Mouse (Mus musculus) A20 (cell line): ENCODE measurements at regions not wholly inside any gene's neighbourhood (a gene's known extent, or its start where the extent isn't known, plus 50 kb on each side); places are given as distances from the start of the nearest gene placed in this dataset.
"Not testable (repeated sequence)": the region's sequence is repeated elsewhere in the genome, so short reads cannot be mapped to it uniquely, and the experiment has no call there.

Experiments used
- DNase-seq: peaks from one replicate; pipeline ENCODE4 v3.0.0-alpha.2; 2011; ENCODE audit warnings: low read depth, low spot score

GRCm38 (mm10) chr12:98144464-98144863 is 114.8 kb downstream of the Galc start:
- DNase-seq: no peak

DNA sequence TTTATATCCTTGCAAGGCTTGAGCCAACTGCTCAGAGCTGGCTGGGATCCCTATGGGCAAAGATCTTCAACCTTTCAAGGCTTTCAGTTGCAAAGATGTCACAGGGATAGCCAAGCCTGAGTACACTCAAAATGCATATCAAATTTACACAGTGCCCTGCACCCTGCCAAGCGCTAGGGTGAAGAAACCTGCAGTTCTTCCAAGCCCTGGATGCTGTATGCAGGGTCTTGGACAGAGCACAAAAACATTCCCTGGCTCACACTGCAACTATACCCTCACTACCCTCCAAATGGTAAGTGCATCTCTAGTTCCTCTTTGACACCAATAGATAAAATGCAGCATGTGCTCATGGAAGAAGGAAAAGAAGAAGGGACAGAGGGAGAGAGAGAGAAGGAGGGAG is 116.1 kb downstream of the Galc start:
- DNase-seq: no peak

GRCm38 (mm10) chr12:98139906-98140305 is 119.4 kb downstream of the Galc start:
- DNase-seq: not testable (repeated sequence)

DNA sequence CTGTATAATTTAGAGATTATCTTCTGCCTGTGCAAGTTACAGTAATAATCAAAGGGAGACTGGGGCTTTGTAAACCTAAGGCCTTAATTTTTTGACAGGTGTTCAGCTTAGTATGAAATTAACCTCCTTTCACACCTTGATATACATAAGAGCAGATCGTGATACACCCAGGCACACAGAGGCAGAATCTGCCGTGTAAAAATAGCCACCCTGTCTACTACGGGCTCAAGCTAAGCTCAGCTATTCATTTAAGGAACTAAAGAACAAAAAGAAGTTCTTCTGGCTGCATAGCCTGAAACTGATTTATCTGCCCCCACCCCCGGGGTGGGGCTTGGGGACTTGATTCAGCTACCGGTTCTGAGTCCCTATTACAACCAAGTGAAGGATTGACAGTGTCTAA is 128.0 kb downstream of the Galc start:
- DNase-seq: peak; percentile 1

DNA sequence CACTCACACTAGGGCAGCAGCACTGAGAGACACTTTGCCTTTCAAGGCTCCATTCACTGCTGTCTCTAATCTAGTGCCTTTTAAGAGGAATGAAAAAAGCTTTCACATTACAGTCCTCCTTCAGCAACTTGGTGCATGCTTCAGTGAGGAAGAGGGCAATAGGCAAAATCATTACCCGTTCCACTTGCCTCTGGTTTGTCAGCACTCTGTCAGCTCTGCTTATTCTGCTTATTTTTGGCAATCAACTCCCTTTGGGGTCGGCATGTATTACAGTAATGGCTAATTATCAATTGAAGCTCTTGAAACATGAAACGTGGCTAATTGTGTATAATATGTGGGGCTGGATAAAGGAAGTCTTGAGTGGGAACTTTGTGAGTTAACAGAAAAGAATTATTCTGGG is 135.7 kb downstream of the Galc start:
- DNase-seq: no peak

DNA sequence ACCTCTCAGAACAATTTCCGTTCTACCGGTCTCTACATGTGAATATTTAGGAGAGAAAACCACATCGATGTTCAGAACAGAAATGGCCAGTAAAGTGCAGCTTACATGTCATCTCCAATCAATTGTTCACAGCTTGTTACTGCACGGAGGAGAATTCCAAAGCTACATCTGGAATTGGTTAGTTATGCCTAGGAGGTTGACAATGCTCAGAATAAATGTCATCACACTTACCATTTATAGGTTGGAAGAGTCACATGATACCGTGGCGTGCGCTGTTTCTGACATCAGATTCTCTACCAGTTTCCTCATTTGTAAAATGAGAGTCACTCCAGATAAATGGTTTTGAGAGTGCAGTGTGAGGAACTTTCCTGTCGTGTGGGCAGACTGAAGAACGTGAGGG is 151.2 kb downstream of the Galc start:
- no peak for DNase-seq

- no peak for DNase-seq
Measured at GRCm38 (mm10) chr12:98106789-98107684, 152.2 kb downstream of the Galc start.

GRCm38 (mm10) chr12:98106151-98106788 is 153.0 kb downstream of the Galc start:
- DNase-seq: no peak

DNA sequence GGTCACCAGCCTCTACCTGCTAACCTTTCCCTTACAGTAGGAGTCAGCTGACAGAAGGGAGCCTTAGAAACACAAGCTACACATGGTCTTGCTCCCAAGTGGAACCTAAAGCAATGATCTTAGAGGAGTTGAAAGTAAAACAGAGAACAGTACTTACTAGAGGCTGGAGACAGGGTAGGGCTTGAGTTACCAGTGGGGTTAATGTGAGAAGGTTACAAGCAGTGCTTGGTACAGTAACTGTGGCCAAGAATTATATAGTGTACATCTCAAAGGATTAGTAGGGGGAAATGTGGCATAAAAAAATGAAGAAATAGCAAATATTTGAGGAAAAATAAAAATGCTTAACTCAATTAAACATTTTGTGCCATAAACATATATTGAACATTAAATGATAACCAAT is 153.5 kb downstream of the Galc start:
- DNase-seq: no peak

DNA sequence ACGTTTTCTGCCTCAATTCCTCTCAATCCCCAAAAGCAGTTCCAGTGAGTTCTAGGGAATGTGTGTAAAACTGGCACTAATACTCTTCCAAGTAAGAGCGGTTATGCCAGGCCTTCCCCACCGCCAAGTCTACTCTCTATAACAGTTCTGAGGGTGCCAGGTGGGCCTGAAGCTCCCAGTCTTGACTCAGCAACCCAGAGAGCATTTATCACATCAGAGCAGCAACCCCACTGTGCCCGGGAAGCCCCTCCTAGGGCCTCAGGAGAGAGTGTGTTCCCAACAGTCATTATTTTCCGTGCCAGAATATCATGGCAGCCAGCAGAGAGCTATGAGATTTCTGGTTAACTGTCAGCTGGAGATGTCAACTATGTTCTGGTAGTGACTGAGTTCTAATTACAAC is 169.1 kb downstream of the Galc start:
- DNase-seq: no peak

- DNase-seq: peak; percentile 35
Measured at GRCm38 (mm10) chr12:98078351-98078750, 180.9 kb downstream of the Galc start.

- DNase-seq: no peak
Measured at GRCm38 (mm10) chr12:98075580-98075979, 183.7 kb downstream of the Galc start.

- no peak for DNase-seq
Measured at GRCm38 (mm10) chr12:98069110-98069509, 190.1 kb downstream of the Galc start.

DNA sequence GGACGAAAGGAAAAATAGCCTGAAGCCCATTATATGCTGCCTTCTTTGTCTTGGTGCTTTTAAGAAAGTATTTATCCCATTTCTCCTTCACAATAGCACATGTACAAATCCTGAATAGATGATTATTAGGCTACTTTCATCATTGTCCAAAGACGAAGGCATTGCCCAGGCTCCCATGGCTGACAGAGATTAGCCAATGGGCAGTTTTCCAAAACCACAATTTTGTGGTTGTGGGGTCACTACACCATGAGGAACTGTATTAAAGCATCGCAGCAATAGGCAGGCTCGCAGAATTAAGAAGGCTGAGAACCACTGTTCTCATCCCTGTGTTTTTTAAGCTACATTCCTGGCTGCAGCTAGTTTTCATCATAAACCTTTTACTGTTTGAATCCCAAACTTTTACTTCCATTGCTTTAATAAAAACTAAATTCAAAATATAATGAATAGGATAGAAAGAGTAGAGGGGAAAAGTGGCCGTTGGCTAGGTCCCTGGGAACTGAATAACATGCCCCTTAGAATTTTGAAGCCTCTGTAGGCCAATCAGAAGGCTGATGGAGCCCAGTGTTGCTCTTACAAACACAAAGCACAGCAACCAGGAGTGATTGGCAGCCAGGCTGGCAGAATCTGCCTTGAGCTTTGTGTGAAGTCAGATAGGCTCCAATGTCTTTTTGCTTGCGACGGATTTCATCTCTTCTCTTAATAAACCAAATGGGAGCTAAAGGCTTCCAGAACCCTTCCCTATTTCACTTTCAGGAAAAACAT is 199.7 kb downstream of the Galc start:
- no peak for DNase-seq

- DNase-seq: no peak
Measured at GRCm38 (mm10) chr12:98058977-98059376, 200.3 kb downstream of the Galc start.

DNA sequence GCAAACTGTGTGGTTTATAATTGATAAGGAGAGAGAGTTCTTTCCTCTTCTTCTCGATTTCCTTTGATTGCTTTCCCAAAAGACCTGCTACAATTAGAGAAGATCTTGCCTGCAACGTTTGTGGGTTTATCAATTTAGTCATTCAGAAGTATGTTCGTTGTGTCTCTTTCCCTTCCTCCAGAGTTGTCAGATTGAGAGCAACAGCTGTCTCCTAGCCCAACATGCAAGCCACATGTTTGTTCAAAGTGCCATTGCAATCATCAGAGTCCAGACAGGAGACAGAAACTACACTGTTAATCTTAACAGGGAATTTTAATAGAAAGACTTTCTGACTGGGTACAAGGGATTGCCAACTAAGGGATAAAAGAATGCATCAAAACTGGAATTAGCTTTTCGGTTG is 208.3 kb downstream of the Galc start:
- DNase-seq: no peak

DNA sequence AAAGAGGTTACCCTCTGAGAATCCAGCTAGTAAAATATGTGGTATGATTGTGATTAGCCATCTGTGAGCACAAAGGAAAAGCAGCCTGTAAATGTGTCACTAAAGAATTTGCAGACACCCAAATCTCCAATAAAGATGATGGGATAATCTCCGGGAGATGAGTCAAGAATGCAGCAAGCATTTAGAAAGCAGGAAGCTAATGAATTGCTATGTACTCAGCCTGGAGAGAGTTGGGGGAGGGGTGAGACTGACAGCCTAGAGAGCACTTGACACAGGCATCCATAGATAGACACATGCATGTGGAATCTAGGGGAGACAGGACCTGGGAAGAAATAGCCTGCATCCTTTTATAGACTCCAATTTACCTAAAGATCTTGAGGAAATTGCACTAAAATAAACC is 208.8 kb downstream of the Galc start:
- DNase-seq: no peak

- no peak for DNase-seq
Measured at GRCm38 (mm10) chr12:98050057-98050456, 209.2 kb downstream of the Galc start.

DNA sequence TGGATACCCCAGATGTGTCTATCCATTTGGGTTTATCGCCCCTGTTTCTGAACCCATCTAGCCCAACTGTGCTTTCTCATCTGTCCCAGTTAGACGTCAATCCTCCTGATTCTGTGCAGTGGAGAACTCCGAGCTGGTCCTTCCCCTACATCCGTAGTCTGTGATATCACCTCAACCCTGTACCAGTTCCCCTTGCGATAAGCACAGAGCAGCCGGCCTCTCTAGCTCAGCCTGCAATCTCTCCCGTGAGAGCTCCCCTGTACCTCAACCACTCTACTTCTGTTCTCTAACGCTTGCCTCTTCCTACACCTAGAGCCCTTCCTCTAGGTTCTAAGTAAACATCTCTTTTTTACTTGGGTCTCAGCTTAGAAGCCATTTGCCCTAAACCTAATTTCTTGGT is 211.5 kb downstream of the Galc start:
- DNase-seq: no peak

DNA sequence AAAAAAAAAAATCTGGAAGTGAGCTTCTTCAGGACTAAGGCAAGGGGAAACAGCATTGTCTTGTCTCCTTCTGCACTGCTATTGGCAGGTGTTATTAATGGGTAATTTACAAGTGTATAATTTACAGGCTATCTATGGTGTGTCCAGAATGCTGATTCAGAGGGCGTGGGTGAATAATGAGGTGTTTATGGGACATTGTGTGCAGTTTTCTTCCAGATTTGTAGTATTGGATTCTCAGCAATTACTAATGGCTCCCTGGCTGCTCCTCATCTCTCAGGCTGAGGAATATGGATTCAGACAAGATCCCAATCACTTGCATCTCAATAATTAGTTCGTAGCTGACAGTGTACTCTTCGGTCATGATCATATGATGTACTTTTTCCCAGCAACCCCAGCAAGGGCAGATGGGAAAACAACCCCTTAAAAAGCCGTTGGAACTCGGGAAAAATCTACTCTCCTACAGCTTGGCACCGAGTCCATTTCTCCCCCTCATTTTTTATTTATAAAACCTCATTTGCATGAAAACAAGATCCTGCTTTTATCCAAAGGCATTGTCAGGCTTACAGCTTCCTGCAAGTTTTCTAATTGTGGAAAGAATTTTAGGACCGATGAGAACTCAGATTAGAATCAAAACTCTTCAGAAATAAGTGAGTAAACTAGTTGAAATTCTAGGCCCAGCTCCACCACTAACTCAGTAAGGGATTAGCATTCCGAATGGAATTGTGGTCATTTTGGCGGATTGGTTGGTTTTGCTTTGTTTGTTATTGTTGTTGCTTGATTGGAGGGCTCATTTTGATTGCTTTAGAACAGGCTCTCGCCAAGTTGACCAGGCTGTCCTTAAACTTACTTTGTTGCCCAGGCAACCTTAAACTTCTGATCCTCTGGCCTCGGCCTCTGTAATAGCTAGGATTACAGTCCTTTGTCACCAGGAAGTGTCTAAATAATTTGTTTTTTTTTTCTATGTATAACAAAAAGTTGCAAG is 212.5 kb downstream of the Galc start:
- no peak for DNase-seq

GRCm38 (mm10) chr12:98045784-98046458 is 213.3 kb downstream of the Galc start:
- DNase-seq: no peak
